Mouse (Mus musculus): ENCODE data around the gene Ercc1.

Ercc1 gene

GRCm38 (mm10) chr7:19328425-19328824, 16.2 kb upstream of the Ercc1 start:
- in situ Hi-C loops (cut with MboI; ENCODE audit: low pct_unique_long_range_greater_than_20kb in 1 of 2, low sequenced_read_pairs in 2 of 2, unreplicated experiment in 1 of 2): no loop called here

GRCm38 (mm10) chr7:19331910-19332309, 12.7 kb upstream of the Ercc1 start:
- in situ Hi-C loops (cut with MboI; ENCODE audit: low pct_unique_long_range_greater_than_20kb in 1 of 2, low sequenced_read_pairs in 2 of 2, unreplicated experiment in 1 of 2): no loop called here

- in situ Hi-C loops (cut with MboI; ENCODE audit: low pct_unique_long_range_greater_than_20kb in 1 of 2, low sequenced_read_pairs in 2 of 2, unreplicated experiment in 1 of 2): no loop called here
Observed at GRCm38 (mm10) chr7:19332709-19333352, 11.7 kb upstream of the Ercc1 start.

- in situ Hi-C loops (cut with MboI; ENCODE audit: low pct_unique_long_range_greater_than_20kb in 1 of 2, low sequenced_read_pairs in 2 of 2, unreplicated experiment in 1 of 2): no loop called here
Observed at GRCm38 (mm10) chr7:19335583-19335982, 9.0 kb upstream of the Ercc1 start.

GRCm38 (mm10) chr7:19337122-19337521, 7.5 kb upstream of the Ercc1 start:
- in situ Hi-C loops (cut with MboI; ENCODE audit: low pct_unique_long_range_greater_than_20kb in 1 of 2, low sequenced_read_pairs in 2 of 2, unreplicated experiment in 1 of 2): no loop called here

GRCm38 (mm10) chr7:19338060-19338459, 6.5 kb upstream of the Ercc1 start:
- in situ Hi-C loops (cut with MboI; ENCODE audit: low pct_unique_long_range_greater_than_20kb in 1 of 2, low sequenced_read_pairs in 2 of 2, unreplicated experiment in 1 of 2): no loop called here

- in situ Hi-C loops (cut with MboI; ENCODE audit: low pct_unique_long_range_greater_than_20kb in 1 of 2, low sequenced_read_pairs in 2 of 2, unreplicated experiment in 1 of 2): no loop called here
Observed at GRCm38 (mm10) chr7:19338596-19338995, 6.0 kb upstream of the Ercc1 start.

GRCm38 (mm10) chr7:19341250-19341649, 3.3 kb upstream of the Ercc1 start:
- in situ Hi-C loops (cut with MboI; ENCODE audit: low pct_unique_long_range_greater_than_20kb in 1 of 2, low sequenced_read_pairs in 2 of 2, unreplicated experiment in 1 of 2): no loop called here

- in situ Hi-C loops (cut with MboI; ENCODE audit: low pct_unique_long_range_greater_than_20kb in 1 of 2, low sequenced_read_pairs in 2 of 2, unreplicated experiment in 1 of 2): no loop called here
Observed at GRCm38 (mm10) chr7:19341761-19342409, 2.7 kb upstream of the Ercc1 start.

- in situ Hi-C loops (cut with MboI; ENCODE audit: low pct_unique_long_range_greater_than_20kb in 1 of 2, low sequenced_read_pairs in 2 of 2, unreplicated experiment in 1 of 2): no loop called here
Observed at GRCm38 (mm10) chr7:19342481-19343027, 2.0 kb upstream of the Ercc1 start.

GRCm38 (mm10) chr7:19343210-19343808, 1.3 kb upstream of the Ercc1 start:
- in situ Hi-C loops (cut with MboI; ENCODE audit: low pct_unique_long_range_greater_than_20kb in 1 of 2, low sequenced_read_pairs in 2 of 2, unreplicated experiment in 1 of 2): no loop called here

- in situ Hi-C loops (cut with MboI; ENCODE audit: low pct_unique_long_range_greater_than_20kb in 1 of 2, low sequenced_read_pairs in 2 of 2, unreplicated experiment in 1 of 2): no loop called here
Observed at GRCm38 (mm10) chr7:19344938-19345471, 427 bp downstream of the Ercc1 start.

GRCm38 (mm10) chr7:19349188-19349915, 4.8 kb downstream of the Ercc1 start:
- in situ Hi-C loops (cut with MboI; ENCODE audit: low pct_unique_long_range_greater_than_20kb in 1 of 2, low sequenced_read_pairs in 2 of 2, unreplicated experiment in 1 of 2): no loop called here

GRCm38 (mm10) chr7:19350221-19350620, 5.6 kb downstream of the Ercc1 start:
- in situ Hi-C loops (cut with MboI; ENCODE audit: low pct_unique_long_range_greater_than_20kb in 1 of 2, low sequenced_read_pairs in 2 of 2, unreplicated experiment in 1 of 2): no loop called here

- in situ Hi-C loops (cut with MboI; ENCODE audit: low pct_unique_long_range_greater_than_20kb in 1 of 2, low sequenced_read_pairs in 2 of 2, unreplicated experiment in 1 of 2): no loop called here
Observed at GRCm38 (mm10) chr7:19354991-19355390, 10.4 kb downstream of the Ercc1 start.

- in situ Hi-C loops (cut with MboI; ENCODE audit: low pct_unique_long_range_greater_than_20kb in 1 of 2, low sequenced_read_pairs in 2 of 2, unreplicated experiment in 1 of 2): no loop called here
Observed at GRCm38 (mm10) chr7:19356311-19356710, 11.7 kb downstream of the Ercc1 start.

- in situ Hi-C loops (cut with MboI; ENCODE audit: low pct_unique_long_range_greater_than_20kb in 1 of 2, low sequenced_read_pairs in 2 of 2, unreplicated experiment in 1 of 2): no loop called here
Observed at GRCm38 (mm10) chr7:19357381-19358375, 13.1 kb downstream of the Ercc1 start.

- in situ Hi-C loops (cut with MboI; ENCODE audit: low pct_unique_long_range_greater_than_20kb in 1 of 2, low sequenced_read_pairs in 2 of 2, unreplicated experiment in 1 of 2): no loop called here
Observed at GRCm38 (mm10) chr7:19358634-19359033, 14.1 kb downstream of the Ercc1 start.

Measured in mouse embryonic stem cell (cell line).